Mouse (Mus musculus) bone marrow, adult 2 months (tissue): ENCODE data around the gene Kcnh4.

ENCODE experiments used
- CTCF ChIP-seq: fragments of 200-500 bp; IDR thresholded peaks from 2 replicates; pipeline ENCODE4 v1.5.1; 2011; ENCODE audit warnings: low read length, control low read depth; ENCODE audit not compliant: control insufficient read depth, insufficient read depth
- POLR2A ChIP-seq: fragments of 200-500 bp; IDR thresholded peaks from 2 replicates; pipeline ENCODE4 v1.6.1; 2011; ENCODE audit warnings: low read depth, mild to moderate bottlenecking, control low read depth, low read length, borderline replicate concordance; ENCODE audit not compliant: control insufficient read depth

GRCm38 (mm10) chr11:100735134-100735865, 24.4 kb downstream of the Kcnh4 start:
- TF ChIP-seq CTCF = no peak
- no peak for TF ChIP-seq POLR2A
